Mouse (Mus musculus): Measurements from ENCODE around the gene Flcn.

GRCm38 (mm10) chr11:59800412-59800811, 9.4 kb downstream of the Flcn start:
- no peak for TF ChIP-seq CHD2 (IDR thresholded peaks at IDR 0.05; ENCODE audit: low read depth, low read length)
- no peak for TF ChIP-seq ZNF384 (IDR thresholded peaks at IDR 0.05; ENCODE audit: low read depth, low read length)

All from ES-E14 (cell line).